Mouse (Mus musculus) 416B (cell line): ENCODE results near the gene Gm49425.
"Not testable (repeated sequence)": the region's sequence is repeated elsewhere in the genome, so short reads cannot be mapped to it uniquely, and the experiment has no call there.

ENCODE experiments used
- DNase-seq: peaks from one replicate; pipeline ENCODE4 v3.0.0; 2011; ENCODE audit warnings: low read depth

Gene Gm49425

GRCm38 (mm10) chr15:101517161-101517560 lies at the start of gene Gm49425:
Gene Gm49425, minus strand, starts transcription at chr15:101517261.
- DNase-seq = not testable (repeated sequence)

GRCm38 (mm10) chr15:101562850-101563249 lies 45.8 kb upstream of the Gm49425 start, which contains the start of gene Krt90:
Gene Krt90, minus strand, starts transcription at chr15:101562950.
- DNase-seq = no peak

DNA sequence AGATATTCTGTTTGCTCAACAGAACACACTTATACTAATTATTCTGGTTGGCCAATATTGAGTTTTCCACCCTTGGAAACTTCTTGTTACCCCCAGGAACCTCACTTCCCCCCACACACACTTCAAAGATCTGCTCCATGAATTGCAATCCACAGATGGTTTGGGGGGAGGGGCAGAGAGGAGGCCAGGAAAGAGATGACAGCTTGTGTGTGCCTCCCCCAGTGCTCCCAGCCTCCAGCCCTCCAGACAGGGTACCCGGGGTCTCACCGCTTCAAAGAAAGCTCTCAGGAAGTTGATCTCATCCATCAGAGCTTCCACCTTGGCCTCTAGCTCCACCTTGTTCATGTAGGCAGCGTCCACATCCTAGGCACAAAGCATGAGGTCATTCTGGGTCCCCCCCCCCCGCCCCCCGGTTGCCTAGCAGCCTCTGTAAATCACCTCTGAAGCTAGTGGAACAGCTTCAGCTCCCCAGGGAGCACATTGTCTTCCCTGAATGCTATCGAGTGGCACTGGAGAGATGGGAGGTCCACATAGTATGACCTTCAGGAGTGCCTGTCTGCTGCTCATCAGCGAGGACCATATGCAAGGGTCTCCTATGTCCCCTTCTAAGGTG lies 41.1 kb upstream of the Gm49425 start:
- DNase-seq = no peak

- DNase-seq = no peak
These were observed 36.1 kb upstream of the Gm49425 start for GRCm38 (mm10) chr15:101553169-101553568.

DNA sequence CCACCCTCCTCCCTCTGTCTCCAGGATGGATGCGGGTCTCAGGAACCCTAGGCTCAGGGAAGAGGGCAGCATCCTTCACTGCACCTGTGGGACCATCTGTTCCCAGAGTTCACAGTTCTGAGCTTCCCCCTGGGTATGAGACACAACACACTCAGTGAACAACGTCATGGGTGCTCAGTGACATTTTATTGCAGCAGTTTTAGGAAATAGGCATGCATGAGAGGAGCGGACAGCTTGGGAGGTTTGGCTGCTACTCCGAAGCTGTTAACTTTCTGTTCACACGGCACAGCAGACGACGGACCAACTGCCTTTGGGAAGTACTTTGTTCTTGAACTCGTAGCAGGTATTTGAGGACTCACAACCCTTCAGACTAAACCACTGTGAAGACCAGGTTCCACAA lies 35.1 kb upstream of the Gm49425 start:
- no peak for DNase-seq

GRCm38 (mm10) chr15:101550567-101550966 lies 33.5 kb upstream of the Gm49425 start, which contains the start of gene Krt82:
Gene Krt82, minus strand, starts transcription at chr15:101550667.
- no peak for DNase-seq

- DNase-seq = no peak
These were observed 27.4 kb upstream of the Gm49425 start for GRCm38 (mm10) chr15:101544478-101544877.

GRCm38 (mm10) chr15:101542543-101542942 lies 25.5 kb upstream of the Gm49425 start:
- DNase-seq = peak; percentile 5

DNA sequence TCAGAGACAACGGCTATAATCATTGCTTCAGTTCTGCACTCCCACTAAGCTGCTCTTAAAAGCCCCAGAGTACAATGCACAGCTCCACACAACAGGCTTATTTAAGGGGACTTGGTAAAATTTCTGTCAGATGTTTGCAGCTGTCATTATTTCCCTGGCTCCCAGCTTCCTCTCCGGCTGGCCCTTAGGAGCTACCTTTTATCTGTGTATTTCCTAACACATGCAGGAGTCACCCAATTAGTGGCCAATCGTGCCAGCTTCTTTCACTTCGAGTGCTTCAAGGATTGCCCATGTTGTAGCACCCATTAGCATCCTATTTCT lies 21.5 kb upstream of the Gm49425 start:
- no peak for DNase-seq

GRCm38 (mm10) chr15:101537864-101538579 lies 21.0 kb upstream of the Gm49425 start:
- peak; percentile 5 for DNase-seq

GRCm38 (mm10) chr15:101536054-101536850 lies 19.2 kb upstream of the Gm49425 start:
- peak; percentile 1 for DNase-seq

GRCm38 (mm10) chr15:101532720-101533119 lies 15.7 kb upstream of the Gm49425 start, which contains the start of gene Krt84:
Gene Krt84, minus strand, starts transcription at chr15:101532820.
- DNase-seq = no peak

DNA sequence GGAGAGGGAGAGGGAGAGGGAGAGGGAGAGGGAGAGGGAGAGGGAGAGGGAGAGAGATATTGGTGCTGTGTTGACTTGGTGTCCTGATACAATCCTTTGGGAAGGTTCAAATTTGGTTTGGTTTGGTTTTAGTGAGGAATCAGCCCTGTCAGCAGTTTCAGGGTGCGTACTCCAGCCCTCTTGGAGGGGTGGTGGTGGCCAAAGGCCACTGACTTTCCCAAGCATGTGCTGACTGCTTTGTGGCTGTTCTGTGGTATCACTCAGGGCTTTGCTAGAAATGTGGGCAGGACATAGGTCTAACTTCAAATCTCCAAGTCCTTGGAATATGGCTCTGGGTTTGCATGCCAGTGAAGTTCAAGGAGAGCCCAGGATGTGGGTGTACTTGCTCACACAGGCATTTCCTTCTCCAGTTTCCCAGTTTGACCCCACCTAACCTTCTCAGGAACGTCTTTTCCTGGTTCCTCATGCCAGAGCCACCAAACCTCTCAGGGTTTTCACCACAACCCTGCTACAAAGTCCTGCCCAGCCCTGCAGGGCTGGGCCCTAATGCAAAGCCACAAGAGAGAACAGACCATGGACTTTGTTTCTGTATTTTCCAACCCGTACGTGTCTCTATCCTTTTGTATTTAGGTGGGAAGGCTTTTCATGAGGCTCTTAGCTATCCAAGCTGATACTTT lies 5.6 kb upstream of the Gm49425 start:
- DNase-seq = no peak

DNA sequence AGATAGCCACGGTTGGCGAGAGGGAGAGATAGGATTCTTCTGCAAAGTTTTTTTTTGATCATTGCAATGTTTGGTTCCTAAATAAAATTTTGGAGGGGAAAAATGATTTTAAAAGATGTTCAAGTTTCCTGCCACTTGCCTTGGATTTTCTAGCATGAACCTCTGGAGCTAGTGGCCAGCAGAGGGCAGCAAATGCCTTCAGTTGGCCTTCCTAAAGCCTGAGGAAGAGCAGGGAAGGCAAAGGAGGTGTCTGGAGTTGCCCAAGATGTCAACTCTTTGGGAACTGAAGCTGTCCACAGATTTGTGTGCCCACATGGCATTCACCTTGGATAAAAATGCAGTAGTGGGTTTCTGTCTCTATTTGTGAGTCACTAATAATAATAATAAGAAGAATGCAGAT lies 2.7 kb upstream of the Gm49425 start:
- peak; percentile 77 for DNase-seq

DNA sequence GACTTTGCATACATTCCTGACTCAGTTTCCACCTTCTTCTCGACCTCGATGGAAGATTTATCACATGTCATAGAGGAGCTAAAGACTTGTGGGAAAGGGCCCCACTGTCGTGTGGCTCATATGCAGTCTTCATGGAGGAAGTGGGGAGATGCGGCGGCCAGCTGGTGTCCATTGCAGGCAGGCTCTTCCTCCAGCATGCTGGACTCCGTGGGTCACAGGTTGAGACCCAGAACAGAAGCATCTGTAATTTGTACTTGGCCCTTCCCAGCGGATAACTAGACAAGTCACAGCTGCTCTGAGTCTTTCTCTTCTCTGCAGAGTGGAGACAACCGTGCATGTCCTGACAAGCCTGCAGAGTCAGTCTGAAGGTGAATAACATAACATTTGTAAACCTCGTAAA lies 8.8 kb downstream of the Gm49425 start:
- no peak for DNase-seq

DNA sequence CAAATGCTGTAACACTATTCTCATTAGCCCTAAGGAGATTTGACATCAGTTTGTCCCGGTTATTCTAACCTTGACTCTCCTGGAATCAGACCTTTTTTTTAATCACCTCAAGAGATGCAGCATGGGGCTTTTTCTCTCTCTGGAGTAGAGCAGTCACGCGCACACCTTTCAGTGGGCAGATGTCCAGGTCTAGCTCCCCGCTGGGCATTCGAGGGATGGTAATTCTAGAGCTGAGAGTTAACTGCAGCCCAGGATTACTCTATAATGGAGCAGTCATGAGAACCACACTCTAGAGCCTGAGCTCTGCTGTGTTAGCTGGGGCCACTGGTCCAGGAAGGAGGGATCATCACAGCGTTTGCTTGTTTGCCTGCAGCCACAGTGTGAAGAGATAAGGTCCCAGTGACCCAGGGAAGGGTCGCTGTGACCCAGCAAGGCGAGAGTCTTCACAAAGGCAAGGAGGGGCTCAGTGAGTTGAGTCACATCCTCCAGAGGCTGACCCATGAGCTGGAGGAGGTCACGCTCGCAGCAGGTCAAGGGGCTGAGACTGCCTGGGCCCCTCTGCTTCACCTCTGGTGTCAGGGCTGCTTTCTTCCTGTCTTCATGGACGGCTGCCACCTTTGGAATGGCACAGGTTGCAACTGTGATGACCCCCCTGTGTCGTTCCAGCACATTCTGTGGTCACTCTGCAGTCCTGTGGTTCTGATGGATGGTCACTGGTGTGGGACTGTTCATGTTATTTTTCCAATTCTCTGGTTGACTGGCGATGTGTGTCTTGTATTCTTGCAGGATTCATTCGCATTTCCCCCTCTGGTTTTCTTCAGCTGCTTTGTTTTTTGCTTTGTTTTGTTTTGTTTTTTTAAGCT lies 9.9 kb downstream of the Gm49425 start:
- no peak for DNase-seq

- peak; percentile 48 for DNase-seq
These were observed 19.9 kb downstream of the Gm49425 start for GRCm38 (mm10) chr15:101497181-101497580.

- no peak for DNase-seq
These were observed 21.8 kb downstream of the Gm49425 start for GRCm38 (mm10) chr15:101495266-101495665.

DNA sequence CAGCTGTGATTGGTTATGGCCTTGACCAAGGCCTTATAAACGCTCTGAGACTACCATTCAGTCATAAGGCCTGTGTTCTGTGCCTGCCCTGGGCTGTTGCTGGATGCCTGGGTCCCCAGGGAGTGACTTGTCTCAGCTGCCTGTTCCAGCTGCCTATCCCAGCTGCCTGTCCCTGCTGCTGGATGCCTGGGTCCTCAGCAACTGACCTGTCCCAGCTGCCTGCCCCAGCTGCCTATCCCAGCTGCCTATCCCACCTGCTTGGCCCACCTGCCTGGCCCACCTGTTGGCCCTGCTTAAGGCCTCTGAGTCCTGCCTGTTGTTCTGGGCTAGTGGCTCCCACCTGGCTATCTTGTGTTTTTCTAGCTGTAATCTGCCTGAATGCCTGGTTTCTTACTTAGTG lies 22.9 kb downstream of the Gm49425 start:
- no peak for DNase-seq

- no peak for DNase-seq
These were observed 23.3 kb downstream of the Gm49425 start for GRCm38 (mm10) chr15:101493713-101494112.

DNA sequence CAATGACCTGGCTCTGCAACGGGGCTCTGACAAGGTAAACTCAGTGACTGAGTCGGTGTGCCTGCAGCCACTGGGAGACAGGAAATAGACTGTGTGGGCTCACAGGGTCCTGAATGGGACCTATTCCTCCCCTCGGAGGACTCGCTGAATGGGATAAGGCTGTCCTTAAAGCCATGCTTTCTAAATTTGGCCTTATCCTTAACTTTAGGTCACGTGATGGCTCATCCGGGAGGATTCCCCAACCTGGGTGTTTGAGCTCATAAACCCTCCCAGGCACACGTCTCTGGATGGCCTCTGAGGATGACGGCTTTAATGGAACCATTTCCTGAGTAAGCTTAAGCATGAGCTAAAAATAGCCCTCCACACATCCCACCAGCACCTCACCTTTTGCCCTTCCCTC lies 24.3 kb downstream of the Gm49425 start:
- no peak for DNase-seq
